Mouse (Mus musculus) heart, postnatal 0 days (tissue): ENCODE measurements at regions not wholly inside any gene's neighbourhood (a gene's known extent, or its start where the extent isn't known, plus 50 kb on each side); places are given as distances from the start of the nearest gene placed in this dataset.
"Not testable (repeated sequence)": the region's sequence is repeated elsewhere in the genome, so short reads cannot be mapped to it uniquely, and the experiment has no call there.

Source experiments
- CTCF ChIP-seq: IDR thresholded peaks from 2 replicates; pipeline ENCODE4 v1.5.1; 2016; ENCODE audit warnings: antibody characterized with exemption, control low read depth, low read depth
- EP300 ChIP-seq: IDR thresholded peaks from 2 replicates; pipeline ENCODE4 v1.6.1; 2016; ENCODE audit warnings: antibody characterized with exemption, low read depth

DNA sequence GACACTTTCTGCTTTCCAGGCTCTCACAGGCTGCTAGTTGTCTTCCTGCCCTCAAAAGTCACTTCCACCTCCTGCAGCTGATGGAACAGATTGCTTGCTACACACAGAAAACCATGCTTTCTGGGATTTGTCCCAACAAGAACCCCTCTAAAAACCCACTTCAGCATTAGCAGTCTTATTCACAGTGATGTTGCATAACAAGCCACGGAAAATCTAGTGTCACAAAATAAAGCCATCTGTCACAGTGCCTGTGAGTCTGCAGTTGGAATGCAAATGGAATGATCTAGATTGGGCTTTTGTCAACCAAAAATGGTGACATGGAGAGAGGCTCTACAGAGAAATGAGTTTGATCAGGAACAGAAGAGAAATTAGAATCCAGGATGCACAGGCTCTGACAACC is 135.4 kb upstream of the Zfp746 start:
- not testable (repeated sequence) for TF ChIP-seq EP300, CTCF
